Mouse (Mus musculus): ENCODE data around the gene Arl3. TPM values are rescaled to one million over a fixed set of nuclear protein-coding genes. Genes with fewer than 3 reads are reported as not detected.
A peak's percentile ranks its signal among the peaks of the same experiment; 100 is the strongest.

Gene Arl3
- total RNA-seq (2021): 50.3 and 61.0 TPM in 2 replicates
- long read RNA-seq, transcript Arl3-201 (6 exons, 843 nt): major isoform, 30 of 40 reads
- long read RNA-seq, partial matches to known transcripts: 8 of 40 reads
- long read RNA-seq, other reads (novel, unspliced or antisense): 2 of 40 reads

DNA sequence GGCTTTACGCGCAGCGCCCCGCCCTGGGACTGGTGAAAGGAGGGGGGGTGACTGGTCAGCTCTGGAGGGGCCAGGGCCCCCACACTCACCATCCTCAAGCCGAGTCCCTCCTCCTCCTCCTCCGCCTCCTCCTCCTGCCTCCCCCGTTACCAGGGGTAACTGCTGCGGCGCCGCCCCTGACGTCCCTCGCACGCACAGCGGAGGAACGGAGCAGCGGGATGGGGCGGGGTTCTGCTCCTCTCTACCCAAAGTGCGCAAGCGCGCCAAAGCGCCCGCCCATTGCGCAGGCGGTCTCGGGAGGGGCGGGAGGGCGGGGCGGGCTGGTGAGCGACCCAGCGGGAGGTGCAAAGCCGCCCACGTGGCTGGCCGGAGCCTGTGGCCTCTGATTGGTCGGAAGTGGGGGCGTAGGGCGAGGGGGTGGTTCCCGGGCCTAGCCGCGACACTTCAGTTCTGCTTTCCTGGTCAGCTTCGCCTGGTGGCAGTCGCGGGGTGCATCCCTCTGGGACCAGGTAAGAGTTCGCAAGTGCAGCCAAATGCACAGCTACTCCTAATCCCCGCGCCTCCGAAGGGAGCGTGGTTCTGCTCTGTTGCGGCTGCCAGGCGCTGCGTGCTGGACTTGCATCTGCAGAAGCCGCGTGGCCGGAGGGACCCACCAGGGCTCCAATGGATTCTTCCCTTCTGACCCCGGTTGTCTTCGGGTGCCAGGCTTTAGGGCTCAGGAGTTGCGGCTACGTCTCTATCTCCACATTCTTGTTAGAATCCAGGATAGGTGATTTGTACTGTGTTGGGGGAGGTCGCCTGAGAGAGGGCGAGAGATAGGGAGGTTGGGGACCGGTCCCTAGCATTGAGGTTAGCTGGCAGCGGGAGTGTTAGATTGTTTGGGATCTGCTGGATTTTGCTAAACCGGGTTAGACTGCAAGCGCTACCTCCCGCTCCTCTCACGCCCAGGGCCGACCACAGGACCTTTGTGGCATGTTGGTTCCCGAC is at the start of gene Arl3, which contains the start of gene Sfxn2:
TSS of gene Arl3 (minus strand) at position 248 of the 987 bp plus-strand sequence.
TSS of gene Sfxn2 (plus strand) at position 415 of the 987 bp plus-strand sequence.
- peak; percentile 96 for DNase-seq

DNA sequence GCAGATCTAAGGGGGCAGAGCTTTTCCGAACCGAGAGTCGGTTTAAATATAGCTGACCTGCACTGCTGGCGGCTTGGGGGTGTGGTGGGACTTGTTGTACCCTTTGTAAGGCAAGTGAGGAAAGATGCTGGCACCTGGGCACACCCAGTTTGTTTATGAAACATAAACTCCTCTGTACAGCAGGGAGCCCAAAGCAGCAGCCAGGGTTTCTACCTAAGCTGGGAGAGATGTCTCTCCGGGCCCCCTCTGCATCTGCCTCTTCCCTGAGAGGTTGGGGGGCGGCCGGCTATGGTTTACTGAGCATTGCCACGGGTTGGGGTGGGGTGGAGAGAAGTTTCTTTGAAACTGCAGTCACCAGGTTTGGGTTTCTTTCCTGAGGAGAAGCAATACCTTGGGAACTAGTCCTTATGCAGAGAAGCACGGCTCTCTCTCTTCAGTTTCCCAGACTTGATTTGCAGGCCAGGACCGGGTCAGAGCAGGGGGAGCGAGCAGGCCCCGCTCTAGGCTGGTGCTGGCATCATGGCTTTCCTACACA is 49.7 kb upstream of the Arl3 start:
- DNase-seq: no peak

DNA sequence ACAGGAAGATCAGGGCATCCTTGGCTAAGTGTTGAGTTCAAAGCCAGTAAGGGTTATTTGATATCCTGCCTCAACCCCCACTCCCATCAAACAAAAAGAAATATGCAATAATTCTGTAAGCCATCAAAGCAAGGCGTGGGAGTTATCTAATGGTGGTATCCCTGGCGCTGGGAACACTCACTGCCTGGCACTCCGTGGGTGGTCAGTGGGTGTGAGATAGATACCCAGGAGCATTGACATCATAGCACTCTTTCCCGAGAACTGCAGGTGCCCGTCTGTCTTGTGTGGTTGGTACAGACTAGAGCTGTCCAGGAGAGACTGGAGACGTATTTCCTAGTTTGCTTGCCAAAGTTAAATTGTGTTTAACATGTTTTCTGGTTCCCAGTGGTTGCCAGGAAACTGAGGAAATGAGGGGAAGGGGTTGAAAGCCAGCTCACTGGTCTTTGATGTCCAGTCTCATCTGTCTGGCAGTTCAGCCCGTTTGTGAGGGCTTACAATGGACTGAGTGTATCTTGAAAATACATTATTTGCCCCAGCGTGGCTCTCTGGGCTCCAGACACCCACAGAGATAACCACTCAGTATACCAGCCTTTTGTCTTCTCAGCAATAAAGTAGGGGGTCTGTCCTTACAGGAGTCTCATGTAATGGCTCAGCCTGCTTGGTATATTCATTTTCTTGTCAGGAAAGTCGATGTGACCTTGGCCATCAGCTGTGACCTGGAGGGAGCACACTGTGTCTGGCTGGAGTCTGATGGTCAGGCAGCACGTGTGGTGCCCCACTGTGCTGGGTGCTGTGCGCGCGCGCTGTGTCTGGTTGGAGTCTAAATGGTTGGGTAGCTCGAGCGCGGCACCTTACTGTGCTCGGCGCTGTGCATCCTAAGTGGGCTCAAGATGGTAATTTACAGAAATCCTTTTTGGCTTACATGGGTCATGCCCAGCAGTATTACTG is 48.5 kb upstream of the Arl3 start:
- DNase-seq: no peak

DNA sequence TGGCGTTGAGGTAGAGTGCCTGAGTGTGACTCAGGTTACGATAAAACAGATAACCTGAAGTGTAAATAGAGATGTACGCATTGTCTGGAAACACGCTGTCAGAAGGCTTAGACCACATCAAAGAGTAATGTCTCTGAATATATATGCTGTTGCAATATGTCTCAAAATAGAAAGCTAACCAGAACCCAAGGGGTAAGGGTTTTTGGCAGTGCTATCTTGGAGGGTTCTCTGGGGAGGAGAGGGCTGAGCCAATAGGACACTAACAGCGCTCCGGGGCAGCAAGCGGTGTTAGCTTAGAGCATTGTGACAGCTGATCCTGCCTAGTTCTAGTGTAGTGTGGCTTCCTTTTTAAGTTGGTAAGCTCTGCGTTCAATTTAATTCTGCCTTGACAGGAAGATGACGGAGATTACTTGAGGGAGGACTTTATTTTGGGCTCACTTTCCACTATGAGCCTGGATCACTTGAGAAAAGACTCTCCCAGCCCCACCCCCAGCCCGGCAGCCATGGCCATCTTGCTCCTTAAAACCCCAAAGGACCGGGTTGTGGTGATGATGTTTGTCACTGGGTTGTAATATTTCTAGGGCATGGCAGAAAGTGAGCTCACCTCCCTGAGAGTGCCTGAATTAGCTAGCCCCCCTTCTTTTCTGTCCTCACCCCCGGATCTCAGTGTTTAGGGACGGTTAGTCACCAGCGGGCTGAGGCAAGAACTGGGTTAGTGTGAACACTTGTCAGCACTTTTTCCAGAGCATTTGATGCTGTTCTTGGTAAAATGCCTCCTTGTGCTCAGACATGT is 47.2 kb upstream of the Arl3 start:
- no peak for DNase-seq

DNA sequence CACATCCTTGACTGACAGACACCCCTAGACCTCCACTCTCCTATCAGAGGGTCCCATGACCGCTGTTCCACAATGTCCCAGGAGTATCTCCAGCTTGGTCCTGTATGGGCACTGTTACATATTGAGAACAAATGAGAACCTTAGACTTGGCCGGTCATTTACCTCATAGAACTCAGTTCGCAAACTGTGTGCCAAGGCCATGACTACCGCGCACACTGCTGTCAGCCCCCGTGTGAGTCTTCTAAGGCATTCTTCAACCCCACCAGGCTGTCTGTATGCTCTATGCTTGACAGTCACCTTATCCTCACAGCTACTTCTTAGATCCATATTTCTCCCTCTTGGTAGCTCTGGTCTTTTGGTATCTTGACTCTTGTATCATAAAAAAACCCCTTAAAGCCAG is 46.5 kb upstream of the Arl3 start:
- DNase-seq: no peak

DNA sequence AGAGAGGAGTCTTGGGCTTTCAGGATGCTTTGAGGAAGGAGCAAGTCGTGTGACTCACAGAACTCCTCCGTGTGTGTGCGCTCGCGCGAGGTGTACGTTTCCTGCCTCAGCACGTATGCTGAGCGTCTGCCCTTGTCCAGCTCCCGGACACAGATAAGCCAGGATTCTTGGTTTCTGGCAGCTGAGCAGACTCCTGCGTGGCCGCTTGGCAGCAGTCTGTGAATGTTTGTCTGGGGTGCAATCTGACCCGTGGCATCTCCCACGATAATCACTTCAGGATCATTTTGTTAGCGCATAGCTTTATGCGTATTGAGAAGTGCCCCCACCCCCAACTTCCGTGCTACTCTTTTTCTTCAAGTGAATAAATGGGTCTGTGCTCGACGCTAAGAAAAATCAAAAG is 46.0 kb upstream of the Arl3 start:
- peak; percentile 37 for DNase-seq

DNA sequence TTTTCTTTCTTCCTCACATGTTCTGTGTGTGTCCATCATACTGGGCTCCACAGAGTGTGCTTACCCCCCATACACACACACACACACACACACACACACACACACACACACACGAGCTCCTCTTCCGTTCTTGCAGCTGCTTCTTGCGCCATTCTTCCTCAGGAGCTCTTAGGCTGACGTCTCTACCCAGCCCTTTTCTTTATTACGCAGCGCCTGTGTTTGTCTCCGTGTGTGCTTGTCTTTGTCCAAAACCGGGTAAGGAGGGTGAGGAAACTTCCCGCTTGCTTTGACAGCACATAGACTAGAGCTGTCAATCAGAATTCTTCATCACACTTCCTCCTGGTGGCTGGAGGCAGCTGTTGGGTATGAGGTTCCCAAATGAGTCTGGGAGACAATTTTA is 45.3 kb upstream of the Arl3 start:
- no peak for DNase-seq

DNA sequence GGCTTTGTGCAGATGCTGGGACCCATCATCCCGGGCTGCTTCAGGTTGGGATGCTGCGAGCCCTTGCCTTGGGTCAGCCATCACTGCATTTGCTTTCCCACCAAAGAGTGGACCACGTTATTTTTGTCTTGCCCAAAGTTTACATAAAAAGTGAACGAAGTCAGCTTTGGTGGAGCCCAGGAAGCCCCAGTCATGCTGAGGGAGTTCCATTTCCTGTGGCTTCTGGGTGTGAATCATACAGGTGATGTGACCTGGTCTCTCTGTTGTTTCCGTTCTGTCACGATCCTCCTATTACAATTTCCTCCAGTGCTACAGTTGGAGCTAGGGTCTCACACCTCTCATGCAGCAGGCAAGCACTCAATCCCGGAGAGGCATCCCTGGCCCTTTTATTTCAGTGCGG is 44.4 kb upstream of the Arl3 start:
- DNase-seq: no peak

DNA sequence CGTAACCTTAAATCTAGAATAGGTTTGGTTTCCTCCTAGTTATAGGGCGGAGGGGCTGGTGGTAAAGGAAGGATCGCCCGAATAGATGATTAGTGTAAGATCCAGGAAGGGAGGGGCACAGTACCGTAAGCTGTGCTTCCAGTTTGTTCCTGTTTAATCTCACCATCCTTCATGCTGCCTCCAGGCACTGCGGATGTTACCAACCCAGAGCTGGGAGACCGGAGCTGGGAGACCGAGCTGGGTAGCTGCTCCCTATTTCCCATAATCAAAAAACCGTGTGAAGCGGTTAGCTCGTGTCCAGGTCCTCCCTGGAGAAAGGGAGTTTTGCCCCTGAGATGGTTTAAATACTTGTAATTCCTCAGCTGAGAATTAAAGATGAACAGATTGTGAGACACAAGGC is 43.4 kb upstream of the Arl3 start:
- DNase-seq: no peak

DNA sequence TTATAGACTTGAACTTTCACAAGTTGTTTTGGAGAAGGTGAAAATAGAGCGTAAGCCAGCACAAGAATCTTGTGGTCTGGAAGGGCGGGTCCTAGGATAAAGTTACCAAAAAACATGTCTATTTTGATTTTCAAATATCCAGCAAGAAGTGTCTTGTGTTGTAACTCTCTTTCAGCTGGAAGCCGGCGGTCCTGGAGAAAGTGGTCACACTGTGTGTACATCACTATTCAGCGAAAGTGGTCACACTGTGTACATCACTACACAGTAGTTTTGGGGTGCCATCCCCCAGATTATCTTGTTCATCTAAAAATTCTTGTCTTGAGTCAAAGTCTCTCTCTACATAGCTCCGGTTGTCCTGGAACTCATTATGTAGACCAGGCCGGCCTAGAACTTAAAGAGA is 35.2 kb upstream of the Arl3 start:
- DNase-seq: no peak

DNA sequence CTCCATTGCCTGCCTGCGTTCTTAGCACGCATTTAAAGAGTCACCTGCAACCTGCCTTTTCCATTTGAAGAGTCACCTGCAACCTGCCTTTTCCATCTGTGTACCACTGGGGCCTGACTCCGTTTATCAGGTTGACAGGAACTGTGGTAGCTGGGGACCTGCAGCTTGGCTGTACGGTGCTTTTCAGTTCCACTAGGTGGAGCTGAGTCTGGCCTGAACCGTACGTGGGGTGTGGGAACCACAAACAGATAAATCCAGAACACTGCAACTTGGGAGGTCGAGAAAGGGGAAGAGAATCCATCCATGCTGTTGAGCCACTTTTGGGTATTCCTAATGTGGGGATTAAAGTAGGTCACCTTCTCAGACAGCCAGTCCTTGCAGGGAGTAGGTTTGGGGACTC is 34.4 kb upstream of the Arl3 start:
- DNase-seq: no peak

DNA sequence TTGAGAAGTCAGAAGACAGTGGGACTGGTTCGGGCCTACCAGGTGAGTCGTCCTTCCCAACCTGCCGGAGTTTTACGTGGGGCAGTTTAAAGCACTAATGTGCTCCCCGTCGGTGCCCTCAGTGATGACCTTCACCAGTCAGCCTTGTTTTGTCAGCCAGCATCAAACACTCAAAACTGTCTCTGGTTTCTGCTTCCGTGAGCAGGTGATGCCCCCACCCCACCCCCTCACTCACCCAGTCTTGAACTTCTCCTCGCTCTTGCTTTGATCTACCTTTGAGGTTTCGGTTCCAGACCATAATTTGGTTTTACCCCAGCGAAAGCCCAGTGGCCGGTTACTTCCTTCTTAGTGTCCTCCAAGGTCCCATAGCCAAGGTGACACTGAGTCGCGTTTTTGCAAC is 33.7 kb upstream of the Arl3 start:
- no peak for DNase-seq

DNA sequence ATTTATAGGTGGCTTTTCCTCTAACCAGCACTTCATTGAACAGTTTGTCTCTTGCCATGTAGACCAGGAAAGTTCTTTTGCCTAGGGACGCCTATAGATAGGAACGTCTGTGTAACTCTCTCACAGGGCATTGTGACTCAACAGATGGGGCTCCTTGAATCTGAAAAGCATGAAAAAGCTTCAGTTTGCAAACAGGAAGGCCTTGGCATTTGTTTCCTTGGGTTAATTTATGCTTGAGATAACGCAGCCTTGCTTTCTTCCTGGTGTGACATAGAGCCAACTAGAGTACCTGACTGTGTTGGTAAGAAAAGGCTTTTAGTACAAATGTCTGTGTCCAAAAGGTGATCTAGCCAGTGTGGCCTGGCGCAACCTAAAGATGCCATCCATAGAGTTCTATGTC is 29.4 kb upstream of the Arl3 start:
- no peak for DNase-seq

DNA sequence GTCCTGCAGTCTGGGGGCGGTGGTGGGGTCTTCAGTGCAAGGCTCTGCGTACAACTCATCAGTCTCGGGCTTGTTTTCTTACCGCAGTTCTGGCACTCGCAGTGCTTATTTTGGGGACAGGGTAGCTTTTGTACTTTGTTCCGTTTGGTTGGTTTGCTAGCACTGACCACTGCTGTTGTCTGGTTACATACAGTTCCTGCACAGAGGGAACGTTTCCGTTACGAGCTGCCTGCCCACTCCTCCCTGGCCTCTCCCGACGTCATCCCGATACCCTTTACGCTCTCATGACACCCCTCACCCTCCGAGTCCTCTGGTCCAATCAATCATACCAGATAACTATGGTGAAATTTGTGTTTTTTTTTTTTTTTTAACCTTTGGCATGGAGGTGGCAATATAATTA is 28.5 kb upstream of the Arl3 start:
- no peak for DNase-seq

DNA sequence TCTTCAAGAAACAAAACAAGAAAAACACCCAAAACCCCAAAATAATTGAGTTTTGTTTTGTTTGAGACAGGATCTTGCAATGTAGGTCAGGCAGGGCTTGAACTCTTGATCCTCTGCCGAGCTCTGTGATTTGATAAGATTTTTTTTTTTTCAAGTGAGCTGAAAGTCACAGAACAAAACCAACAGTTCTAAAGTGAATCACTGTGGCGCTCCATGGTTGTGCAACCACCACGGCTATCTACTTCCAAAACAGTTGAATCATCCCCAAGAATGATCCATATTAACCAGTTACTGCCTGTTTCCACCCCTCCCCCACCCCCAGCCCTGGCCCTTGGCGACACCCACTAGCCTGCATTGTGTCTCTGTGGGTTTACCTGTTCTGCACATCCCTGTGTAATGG is 27.4 kb upstream of the Arl3 start:
- no peak for DNase-seq

DNA sequence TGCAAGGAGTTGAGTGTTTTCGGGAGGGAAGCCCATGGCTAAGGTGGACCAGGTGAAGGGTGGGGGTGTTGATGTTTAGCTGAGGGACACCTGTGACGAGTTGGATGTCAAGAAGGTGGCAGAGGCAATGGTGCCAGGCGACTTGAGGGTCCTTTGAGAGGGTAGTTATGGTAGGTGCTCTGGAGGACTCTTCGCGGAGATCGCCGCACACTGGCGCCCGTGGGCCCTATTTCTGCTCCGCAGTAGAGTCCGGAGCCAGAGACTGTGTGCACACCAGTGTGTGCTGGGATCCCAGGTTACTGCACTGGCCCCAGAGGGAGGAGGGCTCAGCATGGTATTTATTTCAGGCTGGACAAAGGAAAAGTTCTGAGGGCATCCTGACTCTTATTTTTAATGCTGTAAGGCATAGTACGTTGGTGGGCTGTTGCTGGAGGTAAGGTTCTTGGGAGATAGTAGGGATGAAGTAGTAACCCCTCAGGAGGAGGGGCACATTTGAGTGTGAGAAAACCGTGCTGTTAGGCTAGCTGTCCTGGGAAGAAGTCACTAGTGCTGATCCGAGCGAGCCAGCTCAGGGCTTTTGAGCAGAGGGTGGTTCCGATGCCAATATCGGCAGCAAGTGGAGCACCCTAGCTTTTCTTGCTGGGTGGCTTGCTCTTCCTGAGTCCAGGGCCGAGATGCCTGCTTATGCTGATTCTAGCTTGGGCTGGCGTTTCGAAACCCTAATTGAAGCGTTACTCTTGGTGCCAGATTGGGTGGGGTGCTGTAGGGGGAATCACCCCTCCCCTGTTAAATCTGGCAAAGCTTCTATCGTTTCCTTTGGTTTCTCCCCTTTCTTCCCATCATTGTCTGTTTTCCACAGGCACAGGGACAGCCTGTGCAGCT is 26.6 kb upstream of the Arl3 start:
- DNase-seq: peak; percentile 31

DNA sequence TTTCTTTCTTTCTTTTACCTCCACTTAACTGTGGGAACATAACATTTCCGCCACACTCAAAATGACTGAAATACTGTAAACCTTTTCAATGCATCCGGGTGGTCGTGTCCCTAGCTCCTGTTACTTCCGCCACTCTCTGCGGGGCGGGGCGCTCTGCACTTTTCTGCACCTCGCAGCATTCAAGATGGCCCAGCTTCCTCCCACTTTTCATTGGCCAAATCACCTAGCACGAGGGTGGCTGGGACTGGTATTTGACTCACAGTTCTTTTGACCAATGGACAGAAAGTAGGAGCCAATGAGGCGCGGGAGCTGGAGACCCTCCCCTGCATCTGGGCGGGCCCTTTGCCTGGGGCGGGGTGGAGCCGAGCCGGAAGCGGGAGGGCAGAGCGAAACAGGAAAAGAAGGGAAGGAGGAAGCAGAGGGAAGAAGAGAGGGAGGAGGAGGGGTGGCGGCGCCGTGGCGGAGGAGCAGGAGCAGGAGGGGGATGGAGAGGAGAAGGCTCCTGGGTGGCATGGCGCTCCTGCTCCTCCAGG is 25.8 kb upstream of the Arl3 start, which contains the start of gene Wbp1l:
TSS of gene Wbp1l (plus strand) at position 365 of the 533 bp plus-strand sequence.
- peak; percentile 96 for DNase-seq

DNA sequence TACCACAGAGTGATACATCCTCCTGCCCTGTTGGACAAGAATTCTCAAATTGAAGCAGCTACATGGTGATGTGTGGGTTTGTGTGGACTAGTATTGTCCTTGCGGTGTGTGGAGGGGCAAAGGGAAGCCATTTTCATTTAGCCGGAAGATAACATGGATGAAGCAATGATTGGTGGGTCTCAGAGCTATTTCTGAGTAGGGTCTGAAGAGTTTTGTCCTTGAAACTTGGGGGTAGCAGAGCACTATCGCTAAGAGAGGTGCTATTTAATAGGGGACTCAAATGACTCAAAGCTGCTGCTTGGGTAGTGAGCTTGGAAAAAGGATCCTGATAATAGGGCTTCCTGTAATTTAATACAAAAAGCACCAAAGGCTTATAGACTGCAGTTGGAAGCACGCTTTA is 25.2 kb upstream of the Arl3 start:
- no peak for DNase-seq

DNA sequence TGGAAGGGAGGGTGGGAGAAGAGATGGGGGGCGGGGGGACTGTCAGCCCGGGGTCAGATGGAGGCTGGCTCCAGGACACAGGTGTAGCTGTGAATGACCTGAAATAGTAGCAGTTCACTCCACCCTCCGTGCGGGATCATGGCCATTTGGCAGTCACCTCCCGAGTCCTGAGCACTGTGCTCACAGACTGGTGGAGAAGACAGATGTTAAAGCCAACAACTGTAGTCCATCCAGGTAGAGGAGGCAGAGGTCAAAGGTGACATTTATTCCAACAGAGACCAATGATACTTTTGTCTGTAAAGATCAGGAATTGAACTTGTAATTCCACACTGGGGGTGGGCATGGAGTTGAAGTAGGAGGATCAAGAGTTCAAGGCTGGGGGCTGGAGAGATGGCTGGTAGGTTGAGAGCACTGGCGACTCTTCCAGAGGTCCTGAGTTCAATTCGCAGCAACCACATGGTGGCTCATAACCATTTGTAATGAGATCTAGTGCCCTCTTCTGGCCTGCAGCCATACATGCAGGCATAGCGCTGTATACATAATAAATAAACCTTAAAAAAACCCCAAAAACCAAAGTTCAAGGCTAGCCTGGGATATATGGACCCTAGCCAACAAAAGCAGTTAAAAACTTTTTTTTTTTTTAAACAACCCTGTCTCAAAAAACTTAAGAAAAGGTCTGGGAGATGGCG is 19.9 kb upstream of the Arl3 start:
- DNase-seq: no peak
